Mouse (Mus musculus): Measurements from ENCODE around the gene D430042O09Rik. TPM values are rescaled to one million over a fixed set of nuclear protein-coding genes. Genes with fewer than 3 reads are reported as not detected.

The D430042O09Rik gene
- polyA plus RNA-seq, 1 experiment: 2.6 TPM

DNA sequence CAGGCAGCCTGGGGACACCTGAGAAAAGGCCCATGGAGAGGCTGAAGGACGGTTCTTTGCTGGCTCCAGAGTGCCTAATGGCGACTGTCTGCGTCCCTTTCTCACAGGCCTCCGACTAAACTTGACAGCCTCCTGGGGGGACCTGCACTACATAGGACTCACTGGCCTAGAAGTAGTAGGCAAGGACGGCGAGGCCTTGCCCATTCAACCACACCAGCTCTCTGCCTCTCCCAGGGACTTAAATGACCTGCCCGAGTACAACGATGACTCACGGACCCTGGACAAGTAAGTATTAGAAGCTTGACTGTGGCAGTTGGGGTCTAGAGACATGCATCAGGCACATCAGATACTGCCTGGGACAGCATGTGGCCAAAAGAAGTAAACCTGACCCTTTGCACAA, 152.7 kb downstream of the D430042O09Rik start:
- no peaks in the 10 kb centered on the region for H3K9me3 ChIP-seq
- peaks cover 3% of the 10 kb centered on the region for H3K27me3 ChIP-seq (replicated peaks)
- H3K4me3 ChIP-seq (replicated peaks): no peak overlapping the region
- H3K4me1 ChIP-seq: peaks cover 17% of the 10 kb centered on the region
- TF ChIP-seq FLI1 (IDR thresholded peaks at IDR 0.05; ENCODE audit: low read length): no peak
- no peak for TF ChIP-seq GATA1 (IDR thresholded peaks at IDR 0.05; ENCODE audit: borderline replicate concordance, low read length)
- H3K36me3 ChIP-seq (replicated peaks; ENCODE audit: low read length): peaks cover 63% of the 10 kb centered on the region

DNA sequence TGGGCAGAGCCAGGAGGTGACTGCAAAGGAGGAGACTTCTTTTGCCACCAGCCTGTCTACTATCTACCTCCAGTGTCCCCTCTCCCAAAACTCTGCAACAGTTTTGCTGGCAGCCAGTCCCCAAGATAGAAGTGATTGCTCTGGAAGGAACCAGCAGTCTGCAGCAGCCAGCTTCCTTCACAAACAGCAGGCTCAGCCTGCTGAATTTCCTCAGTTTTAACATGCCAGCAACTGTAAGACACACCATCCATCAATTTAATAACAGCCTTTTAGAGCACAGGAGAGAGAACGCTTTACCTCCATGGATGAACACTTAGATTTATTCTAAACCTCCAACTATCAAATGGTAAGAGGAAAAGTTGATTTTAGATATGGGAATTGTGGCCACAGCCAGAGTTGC, 156.3 kb downstream of the D430042O09Rik start:
- H3K9me3 ChIP-seq: no peaks in the 10 kb centered on the region
- peaks cover 12% of the 10 kb centered on the region for H3K27me3 ChIP-seq (replicated peaks)
- peaks cover 84% of the 10 kb centered on the region for H3K36me3 ChIP-seq (replicated peaks; ENCODE audit: low read length)
- no peak overlapping the region for H3K4me3 ChIP-seq (replicated peaks)
- TF ChIP-seq FLI1 (IDR thresholded peaks at IDR 0.05; ENCODE audit: low read length): no peak
- no peak for TF ChIP-seq GATA1 (IDR thresholded peaks at IDR 0.05; ENCODE audit: borderline replicate concordance, low read length)
- H3K4me1 ChIP-seq: peaks cover 20% of the 10 kb centered on the region

DNA sequence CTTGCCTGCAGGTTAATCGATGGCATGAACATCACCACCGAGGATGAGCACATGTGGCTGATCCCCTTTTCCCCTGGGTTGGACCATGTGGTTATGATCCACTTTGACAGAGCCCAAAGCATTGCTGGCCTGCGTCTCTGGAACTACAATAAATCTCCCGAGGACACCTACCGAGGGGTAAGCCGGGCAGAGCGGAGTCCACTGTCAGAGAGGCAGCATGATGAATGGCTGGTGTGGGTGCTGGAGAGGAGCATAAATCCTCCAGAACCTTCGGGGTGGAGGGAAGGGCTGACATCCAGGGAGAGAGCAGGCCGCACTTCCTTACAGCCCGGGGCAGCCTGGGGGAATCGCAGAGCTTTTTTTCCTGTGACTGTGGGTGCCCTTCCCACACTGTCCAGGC, 157.5 kb downstream of the D430042O09Rik start:
- Histone ChIP-seq H3K9me3 (no peaks in the 10 kb centered on the region), H3K27me3 (replicated peaks) (peaks cover 11% of the 10 kb centered on the region), H3K4me1 (peaks cover 20% of the 10 kb centered on the region), H3K4me3 (replicated peaks) (no peak overlapping the region), H3K36me3 (replicated peaks; ENCODE audit: low read length) (peaks cover 82% of the 10 kb centered on the region)
- TF ChIP-seq GATA1 (IDR thresholded peaks at IDR 0.05; ENCODE audit: borderline replicate concordance, low read length): no peak
- no peak for TF ChIP-seq FLI1 (IDR thresholded peaks at IDR 0.05; ENCODE audit: low read length)

DNA sequence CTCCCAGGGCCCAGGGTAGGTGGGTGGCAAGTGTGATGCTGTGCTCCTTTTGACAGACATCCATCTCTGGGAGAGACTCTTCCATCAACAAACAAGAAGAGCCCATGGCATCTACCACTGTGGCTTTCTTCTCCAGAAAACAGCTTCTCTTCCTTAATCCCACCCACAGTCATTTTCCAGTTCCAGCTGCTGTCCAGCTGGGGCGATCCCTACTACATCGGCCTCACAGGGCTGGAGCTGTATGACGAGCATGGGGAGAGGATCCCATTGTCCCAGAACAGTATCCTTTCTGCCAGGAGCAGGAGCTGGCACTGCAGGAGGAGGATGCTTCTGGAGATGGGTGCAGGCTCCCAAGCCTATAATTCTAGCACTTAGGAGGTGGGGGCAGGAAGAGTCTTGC, 160.9 kb downstream of the D430042O09Rik start:
- Histone ChIP-seq H3K4me1 (peaks cover 20% of the 10 kb centered on the region), H3K27me3 (replicated peaks) (peaks cover 30% of the 10 kb centered on the region), H3K4me3 (replicated peaks) (no peak overlapping the region), H3K9me3 (no peaks in the 10 kb centered on the region), H3K36me3 (replicated peaks; ENCODE audit: low read length) (peaks cover 61% of the 10 kb centered on the region)
- no peak for TF ChIP-seq GATA1 (IDR thresholded peaks at IDR 0.05; ENCODE audit: borderline replicate concordance, low read length)
- no peak for TF ChIP-seq FLI1 (IDR thresholded peaks at IDR 0.05; ENCODE audit: low read length)

DNA sequence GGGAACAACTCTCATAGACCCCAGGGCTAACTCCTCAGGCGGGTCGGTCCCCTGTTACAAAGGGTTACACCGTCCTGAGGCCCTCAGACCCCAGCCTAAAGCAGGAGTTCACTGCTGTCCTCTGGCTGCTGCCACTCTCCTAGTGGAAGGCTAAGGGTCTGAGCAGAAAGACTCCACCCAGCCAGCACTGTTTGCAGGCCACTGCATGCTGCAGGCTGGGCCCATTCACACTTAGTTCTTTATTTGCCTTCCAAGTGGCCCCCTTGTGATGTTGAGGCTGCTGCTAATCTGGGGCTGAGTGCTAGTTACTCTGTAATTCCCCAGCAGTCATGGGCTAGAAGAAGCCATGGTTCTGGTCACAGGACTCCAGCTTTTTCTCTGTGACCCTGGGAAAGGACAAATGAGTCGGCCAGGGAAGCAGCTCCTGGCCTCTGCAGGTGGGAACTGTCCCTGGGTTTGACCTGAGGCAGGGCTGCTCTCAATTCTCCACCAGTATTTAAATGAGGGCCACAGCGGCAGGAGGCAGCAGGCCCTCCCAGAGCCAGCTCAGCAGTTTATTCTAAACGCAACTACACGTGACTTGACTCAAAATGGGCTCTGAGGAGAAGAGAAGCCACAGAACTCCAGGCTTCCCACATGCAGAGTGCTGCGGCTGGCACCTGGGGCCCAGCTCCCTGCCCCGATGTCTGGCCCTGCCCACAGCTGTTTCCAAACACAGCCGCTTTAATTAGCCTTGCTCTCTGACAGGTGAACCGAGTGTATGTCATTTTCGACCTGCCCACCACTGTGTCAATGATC, 163.9 kb downstream of the D430042O09Rik start:
- H3K9me3 ChIP-seq: no peaks in the 10 kb centered on the region
- TF ChIP-seq GATA1 (IDR thresholded peaks at IDR 0.05; ENCODE audit: borderline replicate concordance, low read length): no peak
- TF ChIP-seq FLI1 (IDR thresholded peaks at IDR 0.05; ENCODE audit: low read length): no peak
- peaks cover 39% of the 10 kb centered on the region for H3K27me3 ChIP-seq (replicated peaks)
- peaks cover 30% of the 10 kb centered on the region for H3K36me3 ChIP-seq (replicated peaks; ENCODE audit: low read length)
- H3K4me3 ChIP-seq (replicated peaks): no peak overlapping the region
- H3K4me1 ChIP-seq: peaks cover 5% of the 10 kb centered on the region

DNA sequence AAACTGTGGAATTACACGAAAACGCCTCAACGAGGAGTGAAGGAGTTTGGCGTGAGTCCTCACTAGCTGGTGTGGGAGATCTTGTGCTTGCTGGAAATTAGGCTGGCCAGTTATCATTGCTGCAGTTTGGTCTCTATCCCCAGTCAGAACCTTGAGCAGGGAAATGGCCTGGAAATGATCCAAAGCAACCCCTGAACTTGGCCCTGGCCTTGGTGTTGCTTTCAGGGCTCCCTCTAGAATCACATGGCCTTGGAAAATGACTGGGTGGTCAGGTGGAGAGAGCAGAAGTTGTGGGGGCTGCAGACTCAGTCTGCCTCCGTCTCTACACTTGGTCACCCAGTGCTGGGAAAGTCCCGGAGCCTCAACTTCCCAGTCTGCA, 164.5 kb downstream of the D430042O09Rik start:
- Histone ChIP-seq H3K36me3 (replicated peaks; ENCODE audit: low read length) (peaks cover 26% of the 10 kb centered on the region), H3K9me3 (no peaks in the 10 kb centered on the region), H3K27me3 (replicated peaks) (peaks cover 41% of the 10 kb centered on the region), H3K4me1 (peaks cover 5% of the 10 kb centered on the region), H3K4me3 (replicated peaks) (no peak overlapping the region)
- TF ChIP-seq GATA1 (IDR thresholded peaks at IDR 0.05; ENCODE audit: borderline replicate concordance, low read length) (no peak), FLI1 (IDR thresholded peaks at IDR 0.05; ENCODE audit: low read length) (no peak)

DNA sequence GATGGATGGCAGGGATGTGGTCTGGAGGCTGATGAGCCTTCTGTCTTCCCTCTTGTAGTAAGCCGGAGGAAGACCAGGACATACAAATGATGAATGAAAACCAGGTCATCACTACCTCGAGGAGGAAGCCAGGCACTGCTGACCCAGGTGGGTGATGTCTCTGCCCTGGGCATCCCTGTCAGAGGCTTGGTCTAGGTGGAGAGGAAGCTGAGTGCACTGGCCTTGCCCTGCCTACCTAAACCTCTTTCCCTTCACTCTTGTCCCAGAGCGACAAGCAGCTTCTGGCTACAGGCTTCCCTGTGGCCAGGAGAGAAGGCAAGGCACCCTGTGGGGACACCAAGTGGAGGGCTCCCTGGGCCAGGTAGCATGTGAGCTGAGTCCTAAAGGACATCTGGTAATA, 165.2 kb downstream of the D430042O09Rik start:
- TF ChIP-seq FLI1 (IDR thresholded peaks at IDR 0.05; ENCODE audit: low read length) (no peak), GATA1 (IDR thresholded peaks at IDR 0.05; ENCODE audit: borderline replicate concordance, low read length) (no peak)
- H3K4me3 ChIP-seq (replicated peaks): no peak overlapping the region
- H3K36me3 ChIP-seq (replicated peaks; ENCODE audit: low read length): peaks cover 21% of the 10 kb centered on the region
- peaks cover 12% of the 10 kb centered on the region for H3K4me1 ChIP-seq
- peaks cover 42% of the 10 kb centered on the region for H3K27me3 ChIP-seq (replicated peaks)
- H3K9me3 ChIP-seq: no peaks in the 10 kb centered on the region

DNA sequence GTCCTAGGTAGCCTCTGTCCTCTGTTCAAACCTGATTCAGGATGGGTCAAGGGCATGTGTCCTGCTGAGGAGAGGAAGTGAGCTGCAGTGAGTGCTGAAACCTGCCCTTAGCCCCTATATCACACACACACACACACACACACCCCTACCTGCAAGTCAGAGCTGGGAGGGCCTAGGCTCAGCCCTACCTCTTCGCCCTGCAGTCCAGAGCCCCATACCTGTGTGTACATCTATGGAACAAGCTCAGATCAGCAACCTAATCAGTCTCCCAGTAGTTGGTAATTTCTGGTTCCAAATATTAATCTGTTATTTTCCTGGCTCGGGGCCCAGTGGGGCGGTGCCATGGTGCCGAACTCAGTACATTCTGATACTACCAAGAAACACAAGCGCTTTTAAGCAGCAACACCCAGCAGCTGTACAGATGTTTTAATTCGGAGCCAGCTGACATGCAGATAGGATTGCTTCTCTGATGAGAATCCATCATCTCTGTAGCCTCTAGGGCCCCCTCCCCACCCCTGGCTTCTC, 166.3 kb downstream of the D430042O09Rik start:
- Histone ChIP-seq H3K27me3 (replicated peaks) (peaks cover 41% of the 10 kb centered on the region), H3K4me3 (replicated peaks) (no peak overlapping the region), H3K4me1 (peaks cover 23% of the 10 kb centered on the region), H3K36me3 (replicated peaks; ENCODE audit: low read length) (peaks cover 11% of the 10 kb centered on the region), H3K9me3 (no peaks in the 10 kb centered on the region)
- no peak for TF ChIP-seq FLI1 (IDR thresholded peaks at IDR 0.05; ENCODE audit: low read length)
- TF ChIP-seq GATA1 (IDR thresholded peaks at IDR 0.05; ENCODE audit: borderline replicate concordance, low read length): no peak

DNA sequence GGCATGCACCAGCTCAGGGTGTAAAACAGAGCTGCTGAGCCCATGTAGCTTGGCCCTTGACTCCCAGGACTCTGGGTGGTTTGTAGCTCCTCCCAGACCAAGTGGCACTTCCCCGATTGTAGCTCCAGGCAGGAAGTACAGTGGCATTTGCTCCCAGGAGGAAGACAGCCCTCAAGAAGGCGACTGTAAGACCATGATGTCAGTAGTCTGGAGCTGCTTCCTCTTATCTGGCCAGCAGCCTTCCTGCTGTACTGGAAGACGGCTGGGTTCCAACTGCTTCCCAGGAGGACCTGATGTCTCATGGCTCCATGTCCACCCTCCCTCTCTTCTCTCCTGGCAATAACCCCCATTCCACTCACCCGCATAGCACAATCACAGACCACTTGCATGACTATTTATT, 170.4 kb downstream of the D430042O09Rik start:
- TF ChIP-seq GATA1 (IDR thresholded peaks at IDR 0.05; ENCODE audit: borderline replicate concordance, low read length): peak; percentile 52; the same call in 1 of the 3 replicates
- no peak for TF ChIP-seq FLI1 (IDR thresholded peaks at IDR 0.05; ENCODE audit: low read length)
- Histone ChIP-seq H3K4me1 (peaks cover 25% of the 10 kb centered on the region), H3K4me3 (replicated peaks) (peak overlapping the region; percentile 57), H3K9me3 (no peaks in the 10 kb centered on the region), H3K27me3 (replicated peaks) (peaks cover 62% of the 10 kb centered on the region), H3K36me3 (replicated peaks; ENCODE audit: low read length) (no peaks in the 10 kb centered on the region)

DNA sequence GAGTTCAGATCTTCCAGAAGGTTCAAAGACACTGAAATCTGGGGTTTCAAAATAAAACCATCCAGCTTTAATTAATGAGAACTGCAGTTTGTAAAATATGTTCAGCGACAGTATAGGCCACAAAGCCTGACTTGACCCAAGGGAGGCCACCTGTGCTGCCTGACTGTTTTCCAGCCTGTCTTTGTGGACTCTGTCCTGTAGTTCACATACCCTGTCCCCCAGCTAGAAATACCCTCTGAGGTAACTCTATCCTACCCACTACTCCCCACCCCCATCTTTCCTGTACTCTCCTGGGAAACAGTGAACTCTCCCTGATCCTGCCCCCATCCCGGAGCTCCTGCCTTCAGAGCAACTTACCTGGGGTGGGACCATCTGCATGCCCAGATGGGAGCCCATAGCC, 175.5 kb downstream of the D430042O09Rik start:
- TF ChIP-seq GATA1 (IDR thresholded peaks at IDR 0.05; ENCODE audit: borderline replicate concordance, low read length) (no peak), FLI1 (IDR thresholded peaks at IDR 0.05; ENCODE audit: low read length) (no peak)
- H3K4me3 ChIP-seq (replicated peaks): no peak overlapping the region

More for the DNA sequence above, 175.5 kb downstream of the D430042O09Rik start:
- H3K36me3 ChIP-seq (replicated peaks; ENCODE audit: low read length): no peaks in the 10 kb centered on the region
- H3K4me1 ChIP-seq: peaks cover 10% of the 10 kb centered on the region
- peaks cover 85% of the 10 kb centered on the region for H3K27me3 ChIP-seq (replicated peaks)
- no peaks in the 10 kb centered on the region for H3K9me3 ChIP-seq
